Mouse (Mus musculus) bone marrow macrophage, adult 2 months (primary cell): ENCODE measurements around the gene Fbxo42.

Source experiments
- CTCF ChIP-seq: IDR thresholded peaks from 2 replicates; pipeline ENCODE4 v1.5.1; 2012; ENCODE audit warnings: low read depth, mild to moderate bottlenecking, low read length, moderate library complexity
- POLR2A ChIP-seq: IDR thresholded peaks from 2 replicates; pipeline ENCODE4 v1.6.1; 2012; ENCODE audit warnings: mild to moderate bottlenecking, low read depth, low read length, borderline replicate concordance

- TF ChIP-seq CTCF, result no peak
- TF ChIP-seq POLR2A, result no peak
Measured at GRCm38 (mm10) chr4:141167156-141167555, 19.4 kb downstream of the Fbxo42 start.
